In genomic region chr8:109578900-109579301, GRCm38 (mm10) we compare ENCODE assay signal across 11 mouse cellular contexts. TPM values are rescaled to one million over a fixed set of nuclear protein-coding genes. Genes with fewer than 3 reads are reported as not detected.
DNase-seq lines count a peak whose midpoint lies in the region; ATAC-seq lines count a peak whose summit lies in the region.
"Had no signal": no experiment of that assay in that cellular context is flagged by ENCODE, and none has a peak within 500 bp of the region (broad histone marks: within the 10 kb centered on the region; RNA-seq: fewer than 3 reads in every experiment).

TSS of gene Hp (minus strand) at chr8:109579172.

- H3K9ac ChIP-seq in liver, embryonic 11.5 days (ENCODE audit: low read depth, low read length), result no peak within 1 kb of the TSS
- H3K9ac ChIP-seq in midbrain, embryonic 16.5 days (ENCODE audit: low read depth, low read length), result no peak within 1 kb of the TSS
- H3K9ac ChIP-seq in kidney, embryonic 14.5 days (ENCODE audit: low read depth, low read length), result no peak within 1 kb of the TSS
- H3K9ac ChIP-seq: embryonic facial prominence, embryonic 12.5 days had no signal

- H3K4me2 ChIP-seq in liver, embryonic 11.5 days, result no peak within 1 kb of the TSS
- H3K4me2 ChIP-seq in midbrain, embryonic 16.5 days (ENCODE audit: low read length), result no peak within 1 kb of the TSS
- no peak within 1 kb of the TSS for H3K4me2 ChIP-seq in kidney, embryonic 14.5 days (replicated peaks; ENCODE audit: low read depth, low read length)
- H3K4me2 ChIP-seq: embryonic facial prominence, embryonic 12.5 days had no signal

- DNase-seq in adipocyte (ENCODE audit: low spot score), result peak; percentile 81
- DNase-seq in adrenal gland, postnatal 14 days, result peak; percentile 31
- no peak for DNase-seq in liver, embryonic 11.5 days (ENCODE audit: low spot score)
- peak; percentile 79 for DNase-seq in lung, postnatal 25 days (ENCODE audit: low spot score)
- no peak for DNase-seq in yolk sac, embryonic 10.5 days (ENCODE audit: low spot score)
- no peak for DNase-seq in spleen, postnatal 10 days (ENCODE audit: low spot score in 2 of 2)
- DNase-seq: cerebellum, adult 18-20 months had no signal

- no peak within 1 kb of the TSS for H3K4me3 ChIP-seq in liver, embryonic 11.5 days (ENCODE audit: low read depth, low read length)
- no peak within 1 kb of the TSS for H3K4me3 ChIP-seq in midbrain, embryonic 16.5 days (ENCODE audit: low read depth, low read length)
- no peak within 1 kb of the TSS for H3K4me3 ChIP-seq in kidney, embryonic 14.5 days (ENCODE audit: low read length)
- H3K4me3 ChIP-seq: embryonic facial prominence, embryonic 12.5 days had no signal

- H3K27me3 ChIP-seq in liver, embryonic 11.5 days (replicated peaks; ENCODE audit: control insufficient read depth, insufficient read depth, low read length), result no peaks in the 10 kb centered on the region
- no peaks in the 10 kb centered on the region for H3K27me3 ChIP-seq in midbrain, embryonic 16.5 days (ENCODE audit: control insufficient read depth, insufficient read depth, low read depth, low read length)
- H3K27me3 ChIP-seq in kidney, embryonic 14.5 days (ENCODE audit: control insufficient read depth, insufficient read depth, low read length), result no peaks in the 10 kb centered on the region
- H3K27me3 ChIP-seq: embryonic facial prominence, embryonic 12.5 days had no signal

- H3K27ac ChIP-seq in liver, embryonic 11.5 days (ENCODE audit: low read depth, low read length), result no peak within 1 kb of the TSS
- H3K27ac ChIP-seq in midbrain, embryonic 16.5 days (ENCODE audit: low read length), result no peak within 1 kb of the TSS
- no peak within 1 kb of the TSS for H3K27ac ChIP-seq in kidney, embryonic 14.5 days (ENCODE audit: low read depth, low read length)
- H3K27ac ChIP-seq: embryonic facial prominence, embryonic 12.5 days; macrophage had no signal

- WGBS in liver, embryonic 11.5 days, result 48% methylated on average over 8 of the region's 8 CpGs
- WGBS in midbrain, embryonic 16.5 days, result 70% methylated on average over 8 of the region's 8 CpGs
- 22% methylated on average over 8 of the region's 8 CpGs for WGBS in kidney, embryonic 14.5 days

- no peaks in the 10 kb centered on the region for H3K4me1 ChIP-seq in liver, embryonic 11.5 days (replicated peaks; ENCODE audit: control insufficient read depth, insufficient read depth, low read length)
- no peaks in the 10 kb centered on the region for H3K4me1 ChIP-seq in midbrain, embryonic 16.5 days (ENCODE audit: control insufficient read depth, insufficient read depth, low read length)
- H3K4me1 ChIP-seq in kidney, embryonic 14.5 days (ENCODE audit: control insufficient read depth, insufficient read depth, low read length), result no peaks in the 10 kb centered on the region
- H3K4me1 ChIP-seq: embryonic facial prominence, embryonic 12.5 days had no signal

- H3K36me3 ChIP-seq in liver, embryonic 11.5 days (ENCODE audit: control insufficient read depth, insufficient read depth, low read length), result no peaks in the 10 kb centered on the region
- no peaks in the 10 kb centered on the region for H3K36me3 ChIP-seq in midbrain, embryonic 16.5 days (ENCODE audit: control insufficient read depth, insufficient read depth, low read length)
- H3K36me3 ChIP-seq in kidney, embryonic 14.5 days (ENCODE audit: control insufficient read depth, insufficient read depth, low read length), result no peaks in the 10 kb centered on the region
- H3K36me3 ChIP-seq: embryonic facial prominence, embryonic 12.5 days had no signal

- ATAC-seq in liver, embryonic 11.5 days (replicated peaks; ENCODE audit: low FRiP score), result no peak
- no peak for ATAC-seq in midbrain, embryonic 16.5 days
- ATAC-seq in kidney, embryonic 14.5 days (ENCODE audit: low FRiP score, low TSS enrichment), result no peak

- no peaks in the 10 kb centered on the region for H3K9me3 ChIP-seq in liver, embryonic 11.5 days (ENCODE audit: control insufficient read depth, low read length)
- no peaks in the 10 kb centered on the region for H3K9me3 ChIP-seq in midbrain, embryonic 16.5 days (replicated peaks; ENCODE audit: control insufficient read depth, low read length, poor library complexity, severe bottlenecking)
- H3K9me3 ChIP-seq in kidney, embryonic 14.5 days (ENCODE audit: control insufficient read depth, low read length), result peaks cover 3% of the 10 kb centered on the region; the same call in 1 of the 2 replicates
- H3K9me3 ChIP-seq: embryonic facial prominence, embryonic 12.5 days had no signal

RNA-seq across cellular contexts. Expression of gene Hp, which starts in this region (rescaled TPM):
- 115 and 578 TPM in 2 replicates for total RNA-seq in adrenal gland, postnatal 14 days (2021)
- polyA plus RNA-seq in liver, embryonic 11.5 days (2014; fragmentation: Nextera tagmentation; extraction: Ambion mirVana), result 11.5 and 11.7 TPM in 2 replicates
- polyA plus RNA-seq in midbrain, embryonic 16.5 days (2015; fragmentation: Nextera tagmentation; extraction: Ambion mirVana), result 0.17 and 0.40 TPM in 2 replicates
- polyA plus RNA-seq in kidney, embryonic 14.5 days (2014; fragmentation: Nextera tagmentation; extraction: Ambion mirVana), result 3.4 and 3.8 TPM in 2 replicates

Comparison
In these comparisons a context has a peak if more than half of its experiments do, and no peak if none do; other contexts are left out.
1. DNase-seq: peak in adipocyte (single experiment), adrenal gland, postnatal 14 days (single experiment) and lung, postnatal 25 days (single experiment); none in liver, embryonic 11.5 days (single experiment), yolk sac, embryonic 10.5 days (single experiment) and spleen, postnatal 10 days (0 of 2).